8 mouse cellular contexts compared by ENCODE assay signal in genomic region chr6:128033172-128033867, GRCm38 (mm10).
A peak's percentile ranks its signal among the peaks of the same experiment; 100 is the strongest.
DNase-seq lines count a peak whose midpoint lies in the region; ATAC-seq and TF ChIP-seq lines count a peak whose summit lies in the region.

No protein-coding gene starts in this region.

- no peak overlapping the region for H3K27ac ChIP-seq in forebrain, embryonic 10.5 days
- H3K27ac ChIP-seq in hindbrain, embryonic 13.5 days: no peak overlapping the region
- no peak overlapping the region for H3K27ac ChIP-seq in midbrain, postnatal 0 days (ENCODE audit: low read depth, low read length)

- H3K36me3 ChIP-seq in megakaryocyte, embryonic 14.5 days (replicated peaks; ENCODE audit: low read length): peaks cover 70% of the 10 kb centered on the region
- H3K36me3 ChIP-seq in forebrain, embryonic 10.5 days (replicated peaks): no peaks in the 10 kb centered on the region
- no peaks in the 10 kb centered on the region for H3K36me3 ChIP-seq in hindbrain, embryonic 13.5 days
- H3K36me3 ChIP-seq in midbrain, postnatal 0 days (ENCODE audit: insufficient read depth, low read length): no peaks in the 10 kb centered on the region

- H3K27me3 ChIP-seq in megakaryocyte, embryonic 14.5 days (replicated peaks): peaks cover 61% of the 10 kb centered on the region
- peaks cover 67% of the 10 kb centered on the region for H3K27me3 ChIP-seq in forebrain, embryonic 10.5 days (ENCODE audit: poor library complexity, severe bottlenecking)
- peaks cover 23% of the 10 kb centered on the region for H3K27me3 ChIP-seq in hindbrain, embryonic 13.5 days
- no peaks in the 10 kb centered on the region for H3K27me3 ChIP-seq in midbrain, postnatal 0 days (ENCODE audit: insufficient read depth, low read length)

- peaks cover 95% of the 10 kb centered on the region for H3K4me1 ChIP-seq in megakaryocyte, embryonic 14.5 days
- peaks cover 88% of the 10 kb centered on the region for H3K4me1 ChIP-seq in forebrain, embryonic 10.5 days
- peaks cover 46% of the 10 kb centered on the region for H3K4me1 ChIP-seq in hindbrain, embryonic 13.5 days (replicated peaks)
- peaks cover 16% of the 10 kb centered on the region; the same call in 1 of the 2 replicates for H3K4me1 ChIP-seq in midbrain, postnatal 0 days (ENCODE audit: insufficient read depth, low read length)

- no peak for TF ChIP-seq CTCF in midbrain, postnatal 0 days (IDR thresholded peaks at IDR 0.05)

- no peak for ATAC-seq in megakaryocyte, adult 5-6 weeks (ENCODE audit: poor library complexity, severe bottlenecking)
- no peak for ATAC-seq in hindbrain, embryonic 13.5 days (ENCODE audit: low FRiP score)
- no peak for ATAC-seq in midbrain, postnatal 0 days (ENCODE audit: low FRiP score)
- no peak for ATAC-seq in megakaryocyte progenitor cell, adult 5-6 weeks (replicated peaks; ENCODE audit: poor library complexity)

- peak; percentile 16 for DNase-seq in forebrain, embryonic 10.5 days (ENCODE audit: extremely low spot score, low spot score)
- no peak for DNase-seq in midbrain, postnatal 0 days (ENCODE audit: low spot score)
- no peak for DNase-seq in urinary bladder, postnatal 4 days (ENCODE audit: low spot score in 2 of 2)
- no peak for DNase-seq in kidney, postnatal 25 days

- peak overlapping the region; percentile 89 for H3K4me3 ChIP-seq in megakaryocyte, embryonic 14.5 days (replicated peaks)
- H3K4me3 ChIP-seq in forebrain, embryonic 10.5 days: peak overlapping the region; percentile 67; the same call in 1 of the 2 replicates
- peak overlapping the region; percentile 57; the same call in 1 of the 2 replicates for H3K4me3 ChIP-seq in hindbrain, embryonic 13.5 days
- H3K4me3 ChIP-seq in midbrain, postnatal 0 days (ENCODE audit: low read depth, low read length): peak overlapping the region; percentile 48

- H3K4me2 ChIP-seq in hindbrain, embryonic 13.5 days: peak overlapping the region; percentile 95
- peak overlapping the region; percentile 91 for H3K4me2 ChIP-seq in midbrain, postnatal 0 days (ENCODE audit: low read depth, low read length, poor library complexity, severe bottlenecking)

- peak overlapping the region; percentile 76; the same call in 1 of the 2 replicates for H3K9ac ChIP-seq in hindbrain, embryonic 13.5 days
- peak overlapping the region; percentile 69; the same call in 1 of the 2 replicates for H3K9ac ChIP-seq in midbrain, postnatal 0 days (replicated peaks; ENCODE audit: low read length, poor library complexity, severe bottlenecking)

- 45% methylated on average over 11 of the region's 11 CpGs for WGBS in forebrain, embryonic 10.5 days
- 31% methylated on average over 11 of the region's 11 CpGs for WGBS in hindbrain, embryonic 13.5 days
- 34% methylated on average over 11 of the region's 11 CpGs for WGBS in midbrain, postnatal 0 days

- no peaks in the 10 kb centered on the region for H3K9me3 ChIP-seq in megakaryocyte, embryonic 14.5 days
- no peaks in the 10 kb centered on the region for H3K9me3 ChIP-seq in forebrain, embryonic 10.5 days
- H3K9me3 ChIP-seq in hindbrain, embryonic 13.5 days: no peaks in the 10 kb centered on the region
- H3K9me3 ChIP-seq in midbrain, postnatal 0 days (ENCODE audit: low read length): no peaks in the 10 kb centered on the region
